Mouse (Mus musculus) midbrain, embryonic 15.5 days (tissue): ENCODE measurements around the gene Fgfr2. TPM values are rescaled to one million over a fixed set of nuclear protein-coding genes. Genes with fewer than 3 reads are reported as not detected.

Experiments
- ATAC-seq: fragments of 200-750 bp; cut with Nextera tagmentation; replicated peaks from 2 replicates; pipeline ENCODE4 v1.8.0; 2017; ENCODE audit warnings: moderate TSS enrichment
- H3K27ac ChIP-seq: fragments of 300-500 bp; sonication (generic); 2 replicates; pipeline ENCODE4 v1.5.1; 2015; ENCODE audit warnings: mild to moderate bottlenecking, inconsistent platforms
- H3K27me3 ChIP-seq: fragments of 300-500 bp; sonication (generic); replicated peaks from 2 replicates; pipeline ENCODE4 v1.6.1; 2015; ENCODE audit warnings: inconsistent platforms
- H3K36me3 ChIP-seq: fragments of 300-500 bp; sonication (generic); replicated peaks from 2 replicates; pipeline ENCODE4 v1.6.1; 2015; ENCODE audit warnings: inconsistent platforms
- H3K4me1 ChIP-seq: fragments of 300-500 bp; sonication (generic); 2 replicates; pipeline ENCODE4 v1.6.1; 2015; ENCODE audit warnings: inconsistent platforms
- H3K4me2 ChIP-seq: fragments of 300-500 bp; sonication (generic); 2 replicates; pipeline ENCODE4 v1.6.1; 2015; ENCODE audit warnings: inconsistent platforms, mild to moderate bottlenecking, moderate library complexity
- H3K4me3 ChIP-seq: fragments of 300-500 bp; sonication (generic); 2 replicates; pipeline ENCODE4 v1.5.1; 2015; ENCODE audit warnings: mild to moderate bottlenecking, inconsistent platforms
- H3K9ac ChIP-seq: fragments of 300-500 bp; sonication (generic); 2 replicates; pipeline ENCODE4 v1.6.1; 2015; ENCODE audit warnings: mild to moderate bottlenecking, inconsistent platforms
- H3K9me3 ChIP-seq: fragments of 300-500 bp; sonication (generic); 2 replicates; pipeline ENCODE4 v1.6.1; 2016; ENCODE audit warnings: inconsistent platforms
- WGBS: fragments of 180-500 bp; shearing (Covaris S2); methylation state at CpG from one replicate; pipeline ENCODE4 v1.1.7; 2015; ENCODE audit warnings: mixed read lengths; 5-methylcytosine and 5-hydroxymethylcytosine counted together
- polyA plus RNA-seq: library from polyadenylated mRNA; unstranded; fragments of >200 nt; fragmentation: Nextera tagmentation; extraction: Ambion mirVana; gene quantifications from 2 replicates; pipeline ENCODE4 v1.2.1, GENCODE M21; 2015

Fgfr2 gene
- polyA plus RNA-seq, 1 experiment from 2014 or later = 23.3 TPM

- H3K9ac ChIP-seq = no peak overlapping the region
- ATAC-seq = no peak
- no peak overlapping the region for H3K4me3 ChIP-seq
- H3K4me1 ChIP-seq = peaks cover 22% of the 10 kb centered on the region
- 3% methylated on average over 5 of the region's 5 CpGs for WGBS
- peaks cover 91% of the 10 kb centered on the region for H3K27me3 ChIP-seq
- no peak overlapping the region for H3K27ac ChIP-seq
- no peak overlapping the region for H3K4me2 ChIP-seq
- H3K9me3 ChIP-seq = no peaks in the 10 kb centered on the region
- H3K36me3 ChIP-seq = no peaks in the 10 kb centered on the region
These were observed 1570.4 kb downstream of the Fgfr2 start for GRCm38 (mm10) chr7:131552781-131553180.

GRCm38 (mm10) chr7:131551931-131552741 lies 1571.0 kb downstream of the Fgfr2 start:
- under 1% methylated on average over 42 of the region's 42 CpGs for WGBS
- H3K4me1 ChIP-seq = peaks cover 22% of the 10 kb centered on the region

GRCm38 (mm10) chr7:131551471-131551870 lies 1571.7 kb downstream of the Fgfr2 start:
- ATAC-seq = no peak
- Histone ChIP-seq H3K4me1 (peaks cover 22% of the 10 kb centered on the region), H3K27ac (no peak overlapping the region), H3K36me3 (no peaks in the 10 kb centered on the region), H3K27me3 (peaks cover 91% of the 10 kb centered on the region), H3K9ac (no peak overlapping the region), H3K4me3 (no peak overlapping the region), H3K4me2 (no peak overlapping the region), H3K9me3 (no peaks in the 10 kb centered on the region)
- WGBS = under 1% methylated on average over 4 of the region's 4 CpGs

More at GRCm38 (mm10) chr7:131551931-131552741, 1571.0 kb downstream of the Fgfr2 start:
- Histone ChIP-seq H3K36me3 (no peaks in the 10 kb centered on the region), H3K27me3 (peaks cover 91% of the 10 kb centered on the region), H3K9me3 (no peaks in the 10 kb centered on the region), H3K9ac (no peak overlapping the region), H3K27ac (no peak overlapping the region), H3K4me2 (no peak overlapping the region), H3K4me3 (no peak overlapping the region)
- ATAC-seq = no peak

GRCm38 (mm10) chr7:131548473-131548872 lies 1574.7 kb downstream of the Fgfr2 start, which contains the start of gene Hmx2:
Hmx2 (plus strand) TSS chr7:131548773.
- ATAC-seq = no peak
- Histone ChIP-seq H3K27me3 (peaks cover 87% of the 10 kb centered on the region), H3K9me3 (no peaks in the 10 kb centered on the region), H3K9ac (no peak within 1 kb of the TSS), H3K4me1 (peaks cover 3% of the 10 kb centered on the region; the same call in 1 of the 2 replicates), H3K4me3 (no peak within 1 kb of the TSS), H3K27ac (no peak within 1 kb of the TSS), H3K36me3 (no peaks in the 10 kb centered on the region), H3K4me2 (no peak within 1 kb of the TSS)
- WGBS = 1% methylated on average over 3 of the region's 3 CpGs

- Histone ChIP-seq H3K9ac (no peak overlapping the region), H3K4me3 (no peak overlapping the region), H3K27ac (no peak overlapping the region), H3K36me3 (no peaks in the 10 kb centered on the region), H3K4me1 (peaks cover 11% of the 10 kb centered on the region), H3K9me3 (no peaks in the 10 kb centered on the region), H3K4me2 (no peak overlapping the region), H3K27me3 (peaks cover 87% of the 10 kb centered on the region)
- WGBS = 1% methylated on average over 5 of the region's 5 CpGs
- no peak for ATAC-seq
These were observed 1575.7 kb downstream of the Fgfr2 start for GRCm38 (mm10) chr7:131547481-131547880.

- H3K9ac ChIP-seq = no peak overlapping the region
- H3K36me3 ChIP-seq = no peaks in the 10 kb centered on the region
- H3K9me3 ChIP-seq = no peaks in the 10 kb centered on the region
- peaks cover 16% of the 10 kb centered on the region for H3K4me1 ChIP-seq
- ATAC-seq = no peak
- H3K4me3 ChIP-seq = no peak overlapping the region
- H3K27ac ChIP-seq = no peak overlapping the region
- WGBS = 2% methylated on average over 2 of the region's 2 CpGs
- peaks cover 88% of the 10 kb centered on the region for H3K27me3 ChIP-seq
- H3K4me2 ChIP-seq = no peak overlapping the region
These were observed 1576.7 kb downstream of the Fgfr2 start for GRCm38 (mm10) chr7:131546423-131546822.

- ATAC-seq = no peak
- Histone ChIP-seq H3K27ac (no peak overlapping the region), H3K9me3 (no peaks in the 10 kb centered on the region), H3K36me3 (no peaks in the 10 kb centered on the region), H3K4me1 (peaks cover 16% of the 10 kb centered on the region), H3K9ac (no peak overlapping the region), H3K4me2 (no peak overlapping the region), H3K4me3 (no peak overlapping the region), H3K27me3 (peaks cover 88% of the 10 kb centered on the region)
- WGBS = under 1% methylated on average over 13 of the region's 13 CpGs
These were observed 1577.3 kb downstream of the Fgfr2 start for GRCm38 (mm10) chr7:131545701-131546385.

GRCm38 (mm10) chr7:131544871-131545270 lies 1578.3 kb downstream of the Fgfr2 start:
- ATAC-seq = no peak
- Histone ChIP-seq H3K4me3 (no peak overlapping the region), H3K27me3 (peaks cover 87% of the 10 kb centered on the region), H3K4me2 (no peak overlapping the region), H3K4me1 (peaks cover 16% of the 10 kb centered on the region), H3K9ac (no peak overlapping the region), H3K36me3 (no peaks in the 10 kb centered on the region), H3K27ac (no peak overlapping the region), H3K9me3 (no peaks in the 10 kb centered on the region)
- WGBS = 0% methylated on average over 5 of the region's 5 CpGs

GRCm38 (mm10) chr7:131543623-131544481 lies 1579.3 kb downstream of the Fgfr2 start:
- Histone ChIP-seq H3K27me3 (peaks cover 88% of the 10 kb centered on the region), H3K27ac (no peak overlapping the region), H3K36me3 (no peaks in the 10 kb centered on the region), H3K4me2 (0 out of 2 replicates have a peak overlapping the region, but pooled peaks have one; percentile 4), H3K9me3 (no peaks in the 10 kb centered on the region), H3K9ac (no peak overlapping the region), H3K4me3 (peak overlapping the region; percentile 27; the same call in 1 of the 2 replicates), H3K4me1 (peaks cover 16% of the 10 kb centered on the region)
- no peak for ATAC-seq
- WGBS = under 1% methylated on average over 75 of the region's 75 CpGs

GRCm38 (mm10) chr7:131542872-131543622 lies 1580.1 kb downstream of the Fgfr2 start:
- under 1% methylated on average over 59 of the region's 71 CpGs for WGBS
- Histone ChIP-seq H3K27ac (no peak overlapping the region), H3K9ac (no peak overlapping the region), H3K4me3 (peak overlapping the region; percentile 27), H3K36me3 (no peaks in the 10 kb centered on the region), H3K4me1 (peaks cover 16% of the 10 kb centered on the region), H3K4me2 (peak overlapping the region; percentile 49), H3K27me3 (peaks cover 89% of the 10 kb centered on the region), H3K9me3 (no peaks in the 10 kb centered on the region)
- ATAC-seq = no peak

GRCm38 (mm10) chr7:131542115-131542871 lies 1580.9 kb downstream of the Fgfr2 start, which contains the start of gene Hmx3:
Hmx3 (plus strand) TSS chr7:131542867.
- Histone ChIP-seq H3K9me3 (no peaks in the 10 kb centered on the region), H3K27me3 (peaks cover 89% of the 10 kb centered on the region), H3K4me1 (peaks cover 16% of the 10 kb centered on the region), H3K4me2 (peak within 1 kb of the TSS; percentile 49), H3K4me3 (peak within 1 kb of the TSS; percentile 27), H3K9ac (no peak within 1 kb of the TSS), H3K36me3 (no peaks in the 10 kb centered on the region), H3K27ac (no peak within 1 kb of the TSS)
- under 1% methylated on average over 51 of the region's 65 CpGs for WGBS
- ATAC-seq = peak; percentile 42; the same call in 1 of the 2 replicates
